Mouse (Mus musculus): ENCODE results near the gene Auts2. TPM values are rescaled to one million over a fixed set of nuclear protein-coding genes. Genes with fewer than 3 reads are reported as not detected.

The Auts2 gene
- polyA plus RNA-seq, 1 experiment from 2014 or later: 71.4 TPM

- DNase-seq (ENCODE audit: low spot score) (no peak), ATAC-seq (replicated peaks; ENCODE audit: low FRiP score) (no peak)
- Histone ChIP-seq H3K27me3 (ENCODE audit: control insufficient read depth, insufficient read depth, low read length) (no peaks in the 10 kb centered on the region), H3K4me2 (ENCODE audit: low read depth, low read length, severe bottlenecking) (no peak overlapping the region), H3K4me3 (ENCODE audit: low read depth, low read length) (no peak overlapping the region), H3K4me1 (replicated peaks; ENCODE audit: control insufficient read depth, insufficient read depth, low read length) (no peaks in the 10 kb centered on the region; the same call in none of the 2 replicates), H3K9ac (ENCODE audit: low read length) (no peak overlapping the region), H3K27ac (ENCODE audit: low read depth, low read length) (no peak overlapping the region), H3K9me3 (ENCODE audit: control insufficient read depth, low read length) (no peaks in the 10 kb centered on the region), H3K36me3 (ENCODE audit: control insufficient read depth, insufficient read depth, low read length) (peaks cover 22% of the 10 kb centered on the region)
- 59% methylated on average over 6 of the region's 6 CpGs for WGBS
These were observed 1084.4 kb downstream of the Auts2 start for GRCm38 (mm10) chr5:131458700-131459099.

- Histone ChIP-seq H3K4me3 (ENCODE audit: low read depth, low read length) (no peak overlapping the region), H3K27ac (ENCODE audit: low read depth, low read length) (no peak overlapping the region), H3K36me3 (ENCODE audit: control insufficient read depth, insufficient read depth, low read length) (peaks cover 22% of the 10 kb centered on the region), H3K9me3 (ENCODE audit: control insufficient read depth, low read length) (no peaks in the 10 kb centered on the region), H3K9ac (ENCODE audit: low read length) (no peak overlapping the region), H3K27me3 (ENCODE audit: control insufficient read depth, insufficient read depth, low read length) (no peaks in the 10 kb centered on the region), H3K4me1 (replicated peaks; ENCODE audit: control insufficient read depth, insufficient read depth, low read length) (no peaks in the 10 kb centered on the region), H3K4me2 (ENCODE audit: low read depth, low read length, severe bottlenecking) (no peak overlapping the region)
- DNase-seq (ENCODE audit: low spot score) (no peak), ATAC-seq (replicated peaks; ENCODE audit: low FRiP score) (no peak)
- 69% methylated on average over 7 of the region's 7 CpGs for WGBS
These were observed 1085.1 kb downstream of the Auts2 start for GRCm38 (mm10) chr5:131457999-131458398.

- no peak for ATAC-seq (replicated peaks; ENCODE audit: low FRiP score)
- Histone ChIP-seq H3K36me3 (ENCODE audit: control insufficient read depth, insufficient read depth, low read length) (peaks cover 32% of the 10 kb centered on the region), H3K9me3 (ENCODE audit: control insufficient read depth, low read length) (no peaks in the 10 kb centered on the region), H3K27ac (ENCODE audit: low read depth, low read length) (no peak overlapping the region), H3K4me1 (replicated peaks; ENCODE audit: control insufficient read depth, insufficient read depth, low read length) (no peaks in the 10 kb centered on the region), H3K4me2 (ENCODE audit: low read depth, low read length, severe bottlenecking) (no peak overlapping the region), H3K9ac (ENCODE audit: low read length) (no peak overlapping the region), H3K4me3 (ENCODE audit: low read depth, low read length) (no peak overlapping the region), H3K27me3 (ENCODE audit: control insufficient read depth, insufficient read depth, low read length) (no peaks in the 10 kb centered on the region)
- no peak for DNase-seq (ENCODE audit: low spot score)
- WGBS: 90% methylated on average over 7 of the region's 7 CpGs
These were observed 1093.8 kb downstream of the Auts2 start for GRCm38 (mm10) chr5:131449181-131449868.

GRCm38 (mm10) chr5:131435239-131435876 lies 1107.8 kb downstream of the Auts2 start:
- no peak for DNase-seq (ENCODE audit: low spot score)
- no peak overlapping the region for H3K9ac ChIP-seq (ENCODE audit: low read length)
- no peaks in the 10 kb centered on the region for H3K27me3 ChIP-seq (ENCODE audit: control insufficient read depth, insufficient read depth, low read length)
- H3K36me3 ChIP-seq (ENCODE audit: control insufficient read depth, insufficient read depth, low read length): peaks cover 16% of the 10 kb centered on the region; the same call in 1 of the 2 replicates
- no peaks in the 10 kb centered on the region for H3K9me3 ChIP-seq (ENCODE audit: control insufficient read depth, low read length)
- H3K4me3 ChIP-seq (ENCODE audit: low read depth, low read length): no peak overlapping the region
- WGBS: 82% methylated on average over 10 of the region's 10 CpGs
- no peaks in the 10 kb centered on the region for H3K4me1 ChIP-seq (replicated peaks; ENCODE audit: control insufficient read depth, insufficient read depth, low read length)
- ATAC-seq (replicated peaks; ENCODE audit: low FRiP score): peak; percentile 39; the same call in 1 of the 2 replicates
- H3K27ac ChIP-seq (ENCODE audit: low read depth, low read length): no peak overlapping the region
- H3K4me2 ChIP-seq (ENCODE audit: low read depth, low read length, severe bottlenecking): no peak overlapping the region

GRCm38 (mm10) chr5:131433291-131433690 lies 1109.9 kb downstream of the Auts2 start:
- Histone ChIP-seq H3K9ac (ENCODE audit: low read length) (no peak overlapping the region), H3K27ac (ENCODE audit: low read depth, low read length) (no peak overlapping the region), H3K36me3 (ENCODE audit: control insufficient read depth, insufficient read depth, low read length) (0 out of 2 replicates have a peak, but pooled peaks cover 3% of the 10 kb centered on the region), H3K9me3 (ENCODE audit: control insufficient read depth, low read length) (no peaks in the 10 kb centered on the region), H3K4me2 (ENCODE audit: low read depth, low read length, severe bottlenecking) (no peak overlapping the region), H3K27me3 (ENCODE audit: control insufficient read depth, insufficient read depth, low read length) (no peaks in the 10 kb centered on the region), H3K4me1 (replicated peaks; ENCODE audit: control insufficient read depth, insufficient read depth, low read length) (no peaks in the 10 kb centered on the region), H3K4me3 (ENCODE audit: low read depth, low read length) (no peak overlapping the region)
- 84% methylated on average over 4 of the region's 4 CpGs for WGBS
- no peak for ATAC-seq (replicated peaks; ENCODE audit: low FRiP score)
- DNase-seq (ENCODE audit: low spot score): no peak

- H3K27me3 ChIP-seq (ENCODE audit: control insufficient read depth, insufficient read depth, low read length): no peaks in the 10 kb centered on the region
- H3K9me3 ChIP-seq (ENCODE audit: control insufficient read depth, low read length): no peaks in the 10 kb centered on the region
- no peak overlapping the region for H3K4me3 ChIP-seq (ENCODE audit: low read depth, low read length)
- no peak overlapping the region for H3K27ac ChIP-seq (ENCODE audit: low read depth, low read length)
- H3K9ac ChIP-seq (ENCODE audit: low read length): no peak overlapping the region
- H3K4me2 ChIP-seq (ENCODE audit: low read depth, low read length, severe bottlenecking): no peak overlapping the region
- whole genome bisulfite sequencing: 83% methylated on average over 7 of the region's 7 CpGs
- DNase-seq (ENCODE audit: low spot score) (no peak), ATAC-seq (replicated peaks; ENCODE audit: low FRiP score) (no peak)
- H3K36me3 ChIP-seq (ENCODE audit: control insufficient read depth, insufficient read depth, low read length): 0 out of 2 replicates have a peak, but pooled peaks cover under 1% of the 10 kb centered on the region
- peaks cover 2% of the 10 kb centered on the region; the same call in 1 of the 2 replicates for H3K4me1 ChIP-seq (replicated peaks; ENCODE audit: control insufficient read depth, insufficient read depth, low read length)
These were observed 1111.2 kb downstream of the Auts2 start for GRCm38 (mm10) chr5:131431896-131432295.

- 34% methylated on average over 8 of the region's 8 CpGs for WGBS
- Histone ChIP-seq H3K4me3 (ENCODE audit: low read depth, low read length) (no peak overlapping the region), H3K4me1 (replicated peaks; ENCODE audit: control insufficient read depth, insufficient read depth, low read length) (peaks cover 5% of the 10 kb centered on the region; the same call in 1 of the 2 replicates), H3K27ac (ENCODE audit: low read depth, low read length) (no peak overlapping the region), H3K27me3 (ENCODE audit: control insufficient read depth, insufficient read depth, low read length) (no peaks in the 10 kb centered on the region), H3K9ac (ENCODE audit: low read length) (no peak overlapping the region), H3K9me3 (ENCODE audit: control insufficient read depth, low read length) (no peaks in the 10 kb centered on the region), H3K36me3 (ENCODE audit: control insufficient read depth, insufficient read depth, low read length) (no peaks in the 10 kb centered on the region), H3K4me2 (ENCODE audit: low read depth, low read length, severe bottlenecking) (no peak overlapping the region)
- peak; percentile 75 for DNase-seq (ENCODE audit: low spot score)
- ATAC-seq (replicated peaks; ENCODE audit: low FRiP score): 0 out of 2 replicates have a peak, but pooled peaks have one; percentile 30
These were observed 1113.0 kb downstream of the Auts2 start for GRCm38 (mm10) chr5:131430109-131430508.

GRCm38 (mm10) chr5:131429563-131429962 lies 1113.6 kb downstream of the Auts2 start:
- DNase-seq (ENCODE audit: low spot score) (no peak), ATAC-seq (replicated peaks; ENCODE audit: low FRiP score) (no peak)
- 63% methylated on average over 6 of the region's 6 CpGs for WGBS
- Histone ChIP-seq H3K9me3 (ENCODE audit: control insufficient read depth, low read length) (no peaks in the 10 kb centered on the region), H3K4me3 (ENCODE audit: low read depth, low read length) (no peak overlapping the region), H3K4me2 (ENCODE audit: low read depth, low read length, severe bottlenecking) (no peak overlapping the region), H3K9ac (ENCODE audit: low read length) (no peak overlapping the region), H3K4me1 (replicated peaks; ENCODE audit: control insufficient read depth, insufficient read depth, low read length) (peaks cover 5% of the 10 kb centered on the region; the same call in 1 of the 2 replicates), H3K27ac (ENCODE audit: low read depth, low read length) (no peak overlapping the region), H3K27me3 (ENCODE audit: control insufficient read depth, insufficient read depth, low read length) (no peaks in the 10 kb centered on the region), H3K36me3 (ENCODE audit: control insufficient read depth, insufficient read depth, low read length) (no peaks in the 10 kb centered on the region)

Measured in forebrain, embryonic 11.5 days (tissue).